Mouse (Mus musculus) brown adipose tissue, adult 24 weeks (tissue): ENCODE data around the gene Cldn34d. TPM values are rescaled to one million over a fixed set of nuclear protein-coding genes. Genes with fewer than 3 reads are reported as not detected.

Source experiments
- H3K27ac ChIP-seq: fragments of 200-500 bp; replicated peaks from 2 replicates; pipeline ENCODE4 v1.5.1; 2012; ENCODE audit warnings: low read depth, mild to moderate bottlenecking, low read length
- H3K4me1 ChIP-seq: fragments of 200-500 bp; 2 replicates; pipeline ENCODE4 v1.6.1; 2012; ENCODE audit warnings: low read length, mixed read lengths; ENCODE audit not compliant: control insufficient read depth, insufficient read depth, insufficient read length
- H3K4me3 ChIP-seq: fragments of 200-500 bp; 2 replicates; pipeline ENCODE4 v1.5.1; 2012; ENCODE audit warnings: low read depth, mild to moderate bottlenecking, low read length, moderate library complexity; ENCODE audit not compliant: insufficient read depth
- polyA plus RNA-seq: library from polyadenylated mRNA; stranded (reverse); fragments of >200 nt; gene quantifications from 2 replicates; pipeline ENCODE4 v1.2.4, GENCODE M21; 2012; ENCODE audit not compliant: missing spikeins, insufficient read depth, insufficient read length

The Cldn34d gene
- polyA plus RNA-seq: not detected in 2 replicates

- H3K4me1 ChIP-seq: no peaks in the 10 kb centered on the region
- no peak within 1 kb of the TSS for H3K27ac ChIP-seq
- H3K4me3 ChIP-seq: no peak within 1 kb of the TSS
These were observed at the start of gene Cldn34d for GRCm38 (mm10) chrX:76602824-76603223. Cldn34d (minus strand) TSS chrX:76602924.

GRCm38 (mm10) chrX:76598459-76599206 lies 4.1 kb downstream of the Cldn34d start:
- no peaks in the 10 kb centered on the region for H3K4me1 ChIP-seq
- H3K27ac ChIP-seq: no peak overlapping the region
- no peak overlapping the region for H3K4me3 ChIP-seq

Other genes starting within 250 kb of the Cldn34d start
- not detected in 2 replicates for gene Cldn34b4, start 209.6 kb downstream of the Cldn34d start, polyA plus RNA-seq